Mouse (Mus musculus) MEL (cell line): Measurements from ENCODE around the gene P4ha1. TPM values are rescaled to one million over a fixed set of nuclear protein-coding genes. Genes with fewer than 3 reads are reported as not detected.

Source experiments
- DNase-seq: peaks from one replicate; pipeline ENCODE4 v3.0.0; 2011; ENCODE audit warnings: low read depth, low spot score
- H3K27ac ChIP-seq: 2 replicates; pipeline ENCODE4 v1.5.1; 2012; ENCODE audit warnings: low read depth, mild to moderate bottlenecking, control low read depth, low read length, moderate library complexity; ENCODE audit not compliant: control insufficient read depth
- H3K27me3 ChIP-seq, 2 experiments: fragments of 150-350 bp in 1 of 2; sonication (generic) in 1 of 2; 2 replicates each; pipeline ENCODE4 v1.6.1; 2012; ENCODE audit warnings: low read length in 2 of 2, mild to moderate bottlenecking in 2 of 2, improper control_type of control experiment in 1 of 2, moderate library complexity in 1 of 2; ENCODE audit not compliant: insufficient read depth in 2 of 2, control insufficient read depth in 1 of 2
- H3K36me3 ChIP-seq, 2 experiments: 2 replicates each; pipeline ENCODE4 v1.6.1; 2012 to 2014; ENCODE audit warnings: low read length in 2 of 2, improper control_type of control experiment in 1 of 2, inconsistent platforms in 1 of 2, mild to moderate bottlenecking in 1 of 2; ENCODE audit not compliant: insufficient read depth in 2 of 2, control insufficient read depth in 1 of 2
- H3K4me1 ChIP-seq, 2 experiments: fragments of 150-350 bp in 1 of 2; sonication (generic) in 1 of 2; 2 replicates each; pipeline ENCODE4 v1.6.1; 2012; ENCODE audit warnings: low read length in 2 of 2, improper control_type of control experiment in 1 of 2, mild to moderate bottlenecking in 1 of 2; ENCODE audit not compliant: insufficient read depth in 2 of 2, control insufficient read depth in 1 of 2
- H3K4me3 ChIP-seq, 2 experiments: fragments of 150-350 bp in 1 of 2; sonication (generic) in 1 of 2; 2 replicates each; pipeline ENCODE4 v1.5.1; 2012; ENCODE audit warnings: low read depth in 2 of 2, low read length in 2 of 2, mild to moderate bottlenecking in 2 of 2, moderate library complexity in 2 of 2, control low read depth in 1 of 2, improper control_type of control experiment in 1 of 2; ENCODE audit not compliant: control insufficient read depth in 1 of 2, insufficient read depth in 1 of 2
- H3K79me2 ChIP-seq: 2 replicates; pipeline ENCODE4 v1.6.1; 2012; ENCODE audit warnings: mild to moderate bottlenecking, low read length, moderate library complexity; ENCODE audit not compliant: control insufficient read depth, poor library complexity, insufficient read depth
- H3K9ac ChIP-seq: 2 replicates; pipeline ENCODE4 v1.6.1; 2012; ENCODE audit warnings: low read depth, mild to moderate bottlenecking, control low read depth, low read length, moderate library complexity; ENCODE audit not compliant: control insufficient read depth, poor library complexity, severe bottlenecking
- H3K9me3 ChIP-seq: fragments of 150-350 bp; sonication (generic); replicated peaks from 2 replicates; pipeline ENCODE4 v1.6.1; 2012; ENCODE audit warnings: mild to moderate bottlenecking, low read length, improper control_type of control experiment, moderate library complexity; ENCODE audit not compliant: insufficient read depth
- BHLHE40 ChIP-seq: IDR thresholded peaks from 2 replicates; pipeline ENCODE4 v1.6.1; 2012; ENCODE audit warnings: low read depth, mild to moderate bottlenecking, inconsistent platforms, low read length, improper control_type of control experiment, borderline replicate concordance
- CHD1 ChIP-seq: IDR thresholded peaks from 2 replicates; pipeline ENCODE4 v1.6.1; 2012; ENCODE audit warnings: low read depth, mild to moderate bottlenecking, inconsistent platforms, low read length, improper control_type of control experiment
- CHD2 ChIP-seq: IDR thresholded peaks from 2 replicates; pipeline ENCODE4 v1.6.1; 2011; ENCODE audit warnings: low read length, improper control_type of control experiment
- CTCF ChIP-seq, 3 experiments: IDR thresholded peaks in 2 of 3; conservative IDR thresholded peaks in 1 of 3; 2 replicates each; pipeline ENCODE4 v1.5.1; 2011 to 2012; ENCODE audit warnings: low read length in 3 of 3, low read depth in 2 of 3, mild to moderate bottlenecking in 2 of 3, improper control_type of control experiment in 1 of 3, inconsistent platforms in 1 of 3, mixed read lengths in 1 of 3, moderate library complexity in 1 of 3; ENCODE audit not compliant: control insufficient read depth in 1 of 3, insufficient read depth in 1 of 3, poor library complexity in 1 of 3, severe bottlenecking in 1 of 3
- EP300 ChIP-seq, 2 experiments: IDR thresholded peaks; 2 replicates each; pipeline ENCODE4 v1.6.1; 2011; ENCODE audit warnings: improper control_type of control experiment in 2 of 2, low read length in 2 of 2, low read depth in 1 of 2, mild to moderate bottlenecking in 1 of 2
- ETS1 ChIP-seq: IDR thresholded peaks from 2 replicates; pipeline ENCODE4 v1.6.1; 2012; ENCODE audit warnings: low read depth, mild to moderate bottlenecking, inconsistent platforms, low read length, improper control_type of control experiment, moderate library complexity
- GABPA ChIP-seq: IDR thresholded peaks from 2 replicates; pipeline ENCODE4 v1.6.1; 2012; ENCODE audit warnings: low read depth, mild to moderate bottlenecking, inconsistent platforms, low read length, improper control_type of control experiment, moderate library complexity
- HCFC1 ChIP-seq: IDR thresholded peaks from 2 replicates; pipeline ENCODE4 v1.6.1; 2012; ENCODE audit warnings: low read depth, mild to moderate bottlenecking, inconsistent platforms, low read length, improper control_type of control experiment, moderate library complexity
- KAT2A ChIP-seq: conservative IDR thresholded peaks from 2 replicates; pipeline ENCODE4 v1.6.1; 2012; ENCODE audit warnings: low read depth, low read length, improper control_type of control experiment, inconsistent platforms
- MAFK ChIP-seq: IDR thresholded peaks from 2 replicates; pipeline ENCODE4 v1.6.1; 2011; ENCODE audit warnings: low read depth, mild to moderate bottlenecking, low read length, improper control_type of control experiment, borderline replicate concordance
- MAX ChIP-seq: IDR thresholded peaks from 2 replicates; pipeline ENCODE4 v1.6.1; 2011; ENCODE audit warnings: low read length, improper control_type of control experiment
- MAZ ChIP-seq: IDR thresholded peaks from 2 replicates; pipeline ENCODE4 v1.6.1; 2012; ENCODE audit warnings: low read depth, mild to moderate bottlenecking, inconsistent platforms, low read length, improper control_type of control experiment
- MEF2A ChIP-seq: IDR thresholded peaks from 2 replicates; pipeline ENCODE4 v1.6.1; 2014; ENCODE audit warnings: low read depth, mild to moderate bottlenecking, inconsistent platforms, low read length, improper control_type of control experiment; ENCODE audit not compliant: poor library complexity, insufficient replicate concordance, severe bottlenecking; ENCODE audit errors: extremely low read depth
- MYC ChIP-seq: IDR thresholded peaks from 2 replicates; pipeline ENCODE4 v1.6.1; 2011; ENCODE audit warnings: low read depth, mild to moderate bottlenecking, low read length, improper control_type of control experiment, moderate library complexity
- NELFE ChIP-seq: IDR thresholded peaks from 2 replicates; pipeline ENCODE4 v1.6.1; 2011; ENCODE audit warnings: low read depth, low read length, improper control_type of control experiment
- NRF1 ChIP-seq: IDR thresholded peaks from 2 replicates; pipeline ENCODE4 v1.6.1; 2014; ENCODE audit warnings: low read depth, mild to moderate bottlenecking, inconsistent platforms, low read length, improper control_type of control experiment, moderate library complexity; ENCODE audit not compliant: poor library complexity, insufficient read depth, severe bottlenecking
- POLR2A ChIP-seq, 2 experiments: IDR thresholded peaks; 2 replicates each; pipeline ENCODE4 v1.6.1; 2011 to 2012; ENCODE audit warnings: low read length in 2 of 2, mild to moderate bottlenecking in 2 of 2, control low read depth in 1 of 2, improper control_type of control experiment in 1 of 2, low read depth in 1 of 2, moderate library complexity in 1 of 2; ENCODE audit not compliant: control insufficient read depth in 1 of 2, insufficient read depth in 1 of 2, poor library complexity in 1 of 2
- POLR2AphosphoS2 ChIP-seq: IDR thresholded peaks from 2 replicates; pipeline ENCODE4 v1.6.1; 2011; ENCODE audit warnings: low read length, improper control_type of control experiment
- RAD21 ChIP-seq: IDR thresholded peaks from 2 replicates; pipeline ENCODE4 v1.6.1; 2011; ENCODE audit warnings: mild to moderate bottlenecking, low read depth, low read length, improper control_type of control experiment
- RCOR1 ChIP-seq: IDR thresholded peaks from 2 replicates; pipeline ENCODE4 v1.6.1; 2012; ENCODE audit warnings: low read depth, mild to moderate bottlenecking, inconsistent platforms, low read length, improper control_type of control experiment
- SIN3A ChIP-seq: IDR thresholded peaks from 2 replicates; pipeline ENCODE4 v1.6.1; 2012; ENCODE audit warnings: low read length, improper control_type of control experiment, inconsistent platforms
- SMC3 ChIP-seq: IDR thresholded peaks from 2 replicates; pipeline ENCODE4 v1.6.1; 2011; ENCODE audit warnings: low read depth, low read length, improper control_type of control experiment
- TAL1 ChIP-seq: IDR thresholded peaks from 2 replicates; pipeline ENCODE4 v1.6.1; 2012; ENCODE audit warnings: mild to moderate bottlenecking, inconsistent platforms, low read length, moderate library complexity, mixed read lengths
- TBP ChIP-seq: IDR thresholded peaks from 2 replicates; pipeline ENCODE4 v1.8.0; 2011; ENCODE audit warnings: low read depth, low read length, improper control_type of control experiment
- UBTF ChIP-seq: IDR thresholded peaks from 2 replicates; pipeline ENCODE4 v1.6.1; 2012; ENCODE audit warnings: low read depth, mild to moderate bottlenecking, inconsistent platforms, low read length, improper control_type of control experiment, moderate library complexity, borderline replicate concordance; ENCODE audit not compliant: insufficient read depth
- USF1 ChIP-seq: IDR thresholded peaks from 2 replicates; pipeline ENCODE4 v1.6.1; 2014; ENCODE audit warnings: low read depth, mild to moderate bottlenecking, inconsistent platforms, low read length, improper control_type of control experiment, moderate library complexity
- USF2 ChIP-seq, 2 experiments: IDR thresholded peaks; 2 replicates each; pipeline ENCODE4 v1.6.1; 2011 to 2012; ENCODE audit warnings: improper control_type of control experiment in 2 of 2, low read length in 2 of 2, borderline replicate concordance in 1 of 2, inconsistent platforms in 1 of 2, low read depth in 1 of 2, mild to moderate bottlenecking in 1 of 2; ENCODE audit not compliant: insufficient read depth in 1 of 2
- ZC3H11A ChIP-seq: IDR thresholded peaks from 2 replicates; pipeline ENCODE4 v1.6.1; 2012; ENCODE audit warnings: low read depth, mild to moderate bottlenecking, inconsistent platforms, low read length, improper control_type of control experiment
- ZKSCAN1 ChIP-seq: IDR thresholded peaks from 2 replicates; pipeline ENCODE4 v1.6.1; 2012; ENCODE audit warnings: low read depth, mild to moderate bottlenecking, inconsistent platforms, low read length, improper control_type of control experiment, moderate library complexity
- ZMIZ1 ChIP-seq: IDR thresholded peaks from 2 replicates; pipeline ENCODE4 v1.6.1; 2012; ENCODE audit warnings: low read depth, mild to moderate bottlenecking, inconsistent platforms, low read length, improper control_type of control experiment, moderate library complexity
- ZNF384 ChIP-seq: IDR thresholded peaks from 2 replicates; pipeline ENCODE4 v1.6.1; 2012; ENCODE audit warnings: low read depth, mild to moderate bottlenecking, inconsistent platforms, low read length, improper control_type of control experiment
- polyA plus RNA-seq, 2 experiments: library from polyadenylated mRNA; stranded (reverse) in 1 of 2; unstranded in 1 of 2; fragments of >175 nt in 1 of 2; fragments of >200 nt in 1 of 2; gene quantifications; 2 replicates each; pipeline versions ENCODE4 v1.2.1 to v1.2.4; 2012; ENCODE audit warnings: low replicate concordance in 2 of 2, low read depth in 1 of 2; ENCODE audit not compliant: insufficient read length in 2 of 2, insufficient read depth in 1 of 2, missing spikeins in 1 of 2
- total RNA-seq: library from RNA; depleted of rRNA; stranded (reverse); fragments of 300-350 nt; gene quantifications from 2 replicates; pipeline ENCODE4 v1.2.3, GENCODE M21; 2012

P4ha1 gene
- total and polyA plus RNA-seq, 3 experiments: 18.9 to 50.2 TPM; not detected in 1

GRCm38 (mm10) chr10:59308993-59309715 lies 13.9 kb upstream of the P4ha1 start:
- no peak for TF ChIP-seq POLR2AphosphoS2
- peak; percentile 59 to 80 (median 79) for TF ChIP-seq CTCF (IDR thresholded peaks at IDR 0.05 in 2 of 3, conservative IDR thresholded peaks at IDR 0.05 in 1 of 3; ENCODE audit: control insufficient read depth in 1 of 3, insufficient read depth in 1 of 3, low read depth in 2 of 3, low read length in 3 of 3, poor library complexity in 1 of 3, severe bottlenecking in 1 of 3)
- TF ChIP-seq EP300 (IDR thresholded peaks at IDR 0.05; ENCODE audit: low read depth in 1 of 2, low read length in 2 of 2): no peak
- no peak for TF ChIP-seq NRF1
- no peak for TF ChIP-seq MAFK
- TF ChIP-seq NELFE: no peak
- TF ChIP-seq TAL1: no peak
- no peak for TF ChIP-seq CHD1
- TF ChIP-seq ZNF384: no peak
- no peak for TF ChIP-seq ETS1
- TF ChIP-seq ZC3H11A: peak; percentile 64
- TF ChIP-seq MAX: no peak
- no peak for TF ChIP-seq ZKSCAN1
- TF ChIP-seq SMC3: peak; percentile 83
- TF ChIP-seq MEF2A: no peak
- no peak for TF ChIP-seq USF1
- no peak for TF ChIP-seq SIN3A
- 0 out of 2 replicates have a peak, but pooled peaks have one; percentile 35 for TF ChIP-seq MYC
- no peak for TF ChIP-seq BHLHE40
- no peak for TF ChIP-seq CHD2
- TF ChIP-seq POLR2A (IDR thresholded peaks at IDR 0.05; ENCODE audit: control insufficient read depth in 1 of 2, insufficient read depth in 1 of 2, low read depth in 1 of 2, low read length in 2 of 2, poor library complexity in 1 of 2): no peak
- TF ChIP-seq RAD21: peak; percentile 73
- TF ChIP-seq UBTF: no peak
- no peak for TF ChIP-seq KAT2A
- no peak for TF ChIP-seq GABPA
- TF ChIP-seq ZMIZ1: no peak
- TF ChIP-seq USF2 (IDR thresholded peaks at IDR 0.05; ENCODE audit: borderline replicate concordance in 1 of 2, insufficient read depth in 1 of 2, low read depth in 1 of 2, low read length in 2 of 2): no peak
- no peak for TF ChIP-seq HCFC1
- TF ChIP-seq MAZ: no peak
- TF ChIP-seq TBP: no peak
- TF ChIP-seq RCOR1: no peak
- Histone ChIP-seq H3K9ac (no peak overlapping the region), H3K9me3 (no peaks in the 10 kb centered on the region), H3K4me1 (0 out of 4 replicates have a peak, but pooled peaks cover 0 to 4% of the 10 kb centered on the region in 2 experiments), H3K36me3 (peaks cover 0 to 5% of the 10 kb centered on the region in 2 experiments; a peak in 1 of 4 replicates), H3K27ac (no peak overlapping the region), H3K4me3 (no peak overlapping the region), H3K79me2 (no peaks in the 10 kb centered on the region), H3K27me3 (no peaks in the 10 kb centered on the region)
- peak; percentile 33 for DNase-seq
